Mouse (Mus musculus): ENCODE results near the gene Wdhd1. TPM values are rescaled to one million over a fixed set of nuclear protein-coding genes. Genes with fewer than 3 reads are reported as not detected.
"Not testable (repeated sequence)": the region's sequence is repeated elsewhere in the genome, so short reads cannot be mapped to it uniquely, and the experiment has no call there.

The Wdhd1 gene
- 36.9 and 54.8 TPM in 2 replicates for polyA plus RNA-seq (2016; fragmentation: Nextera tagmentation; extraction: Ambion mirVana)

DNA sequence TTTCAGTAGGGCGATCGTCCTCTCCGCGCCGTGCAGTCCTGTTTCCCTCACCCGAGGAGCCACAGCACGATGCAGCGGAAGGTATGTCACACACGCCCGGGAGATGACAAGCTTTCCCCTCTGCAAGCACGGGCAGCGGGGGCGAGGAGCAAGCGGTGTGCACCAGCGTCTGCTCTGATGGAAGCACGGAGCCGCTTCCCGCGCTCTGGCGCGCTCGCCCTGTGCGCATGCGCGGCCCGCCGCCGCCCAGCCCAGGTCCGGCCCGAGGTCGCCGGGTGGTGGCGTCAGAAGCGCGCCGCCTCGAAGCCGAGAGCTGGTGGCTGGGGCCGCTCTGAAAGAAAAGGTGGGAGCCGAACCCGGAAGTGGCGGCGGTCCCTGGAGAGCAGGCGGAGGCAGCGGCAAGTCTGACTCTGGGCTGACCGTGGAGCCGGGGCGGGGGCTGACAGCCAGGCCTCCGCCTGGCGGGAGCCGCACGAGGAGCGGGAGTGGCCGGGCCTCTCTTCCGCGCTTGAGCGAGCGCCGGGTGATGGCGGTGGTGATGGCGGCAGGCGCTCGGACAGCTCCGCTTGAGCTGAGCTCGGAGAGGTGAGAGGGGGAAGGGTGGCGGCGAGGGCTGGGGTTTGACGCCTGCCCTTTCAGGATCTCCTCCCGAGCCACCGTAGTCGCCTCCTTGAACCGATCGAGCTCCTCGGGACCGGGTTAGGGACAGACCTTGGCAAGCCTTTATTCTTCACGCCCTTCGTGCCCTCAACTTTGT lies at the start of gene Wdhd1, which contains the start of gene Socs4:
Wdhd1 (minus strand) TSS at position 221 of the 757 bp plus-strand sequence.
Socs4 (plus strand) TSS at position 295 of the 757 bp plus-strand sequence.
- WGBS = under 1% methylated on average over 77 of the region's 77 CpGs
- peak; percentile 96 for DNase-seq (ENCODE audit: low spot score)
- H3K4me1 ChIP-seq (replicated peaks) = peaks cover 22% of the 10 kb centered on the region
- no peaks in the 10 kb centered on the region for H3K27me3 ChIP-seq (ENCODE audit: insufficient read depth, poor library complexity, severe bottlenecking)
- H3K4me3 ChIP-seq = peak within 1 kb of the TSS; percentile 83
- H3K9me3 ChIP-seq = no peaks in the 10 kb centered on the region
- peaks cover 36% of the 10 kb centered on the region for H3K36me3 ChIP-seq
- peak within 1 kb of the TSS; percentile 97 for H3K27ac ChIP-seq

DNA sequence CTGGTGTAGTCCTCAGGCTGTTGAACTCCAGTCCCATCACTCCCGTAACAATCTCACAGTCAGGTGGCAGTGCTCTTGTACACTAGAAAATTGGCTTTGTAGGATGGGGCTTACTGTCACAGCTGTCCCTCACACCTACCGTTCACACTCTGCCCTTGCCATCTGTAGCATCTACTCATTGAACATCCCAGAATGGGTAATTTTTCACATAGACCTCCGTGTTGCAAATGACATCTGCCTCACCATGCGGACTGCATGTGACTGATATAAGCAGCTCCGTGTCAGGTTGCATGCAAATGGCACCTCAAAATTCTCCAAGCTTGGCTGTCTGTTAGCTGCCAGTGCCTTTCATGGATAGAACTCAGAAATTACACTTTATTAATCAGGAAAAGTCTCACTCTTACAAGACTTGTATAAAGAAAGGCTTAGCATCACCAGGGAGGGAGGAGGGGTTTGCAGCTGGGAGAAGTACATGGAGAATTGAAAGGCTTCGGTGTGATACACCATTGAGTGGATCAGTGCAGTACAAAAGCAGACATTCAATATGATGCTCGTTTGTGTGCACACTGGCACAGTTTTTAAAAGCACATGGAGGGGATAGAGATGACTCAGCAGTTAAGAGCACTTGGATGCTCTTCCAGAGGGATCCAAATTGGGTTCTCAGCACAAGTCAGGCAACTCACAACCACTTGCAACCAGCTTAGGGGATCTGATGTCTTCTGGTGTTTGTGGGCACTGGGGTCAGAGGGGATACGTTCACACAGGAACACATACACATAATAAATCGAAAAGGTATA lies 49.5 kb upstream of the Wdhd1 start:
- Histone ChIP-seq H3K27me3 (ENCODE audit: insufficient read depth, poor library complexity, severe bottlenecking) (no peaks in the 10 kb centered on the region), H3K9me3 (no peaks in the 10 kb centered on the region), H3K4me1 (replicated peaks) (0 out of 2 replicates have a peak, but pooled peaks cover 5% of the 10 kb centered on the region), H3K36me3 (peaks cover 35% of the 10 kb centered on the region), H3K4me3 (no peak overlapping the region), H3K27ac (no peak overlapping the region)
- no peak for DNase-seq (ENCODE audit: low spot score)
- 89% methylated on average over 9 of the region's 9 CpGs for WGBS

DNA sequence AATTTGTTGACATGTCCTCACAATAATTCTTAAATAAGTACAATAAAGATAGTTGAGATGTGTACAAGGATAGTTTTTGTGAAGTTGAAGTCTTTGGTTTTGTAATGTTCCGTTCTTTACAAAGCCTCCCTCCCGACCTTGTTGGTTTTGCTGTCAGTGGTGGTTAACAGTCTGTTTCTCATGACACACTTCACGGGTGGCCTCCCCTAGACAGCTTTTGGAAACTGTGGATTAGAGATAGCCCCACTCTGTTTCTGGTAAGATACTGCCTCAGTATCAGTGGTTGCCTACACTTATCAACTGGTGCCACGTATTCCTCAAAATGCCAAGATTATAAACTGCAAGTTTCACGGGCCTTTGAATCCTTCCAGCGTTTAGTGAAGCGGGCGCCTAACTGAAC lies 44.9 kb upstream of the Wdhd1 start:
- H3K27ac ChIP-seq; DNase-seq (ENCODE audit: low spot score); H3K9me3 ChIP-seq; H3K27me3 ChIP-seq (ENCODE audit: insufficient read depth, poor library complexity, severe bottlenecking); H3K4me1 ChIP-seq (replicated peaks); H3K4me3 ChIP-seq: not testable (repeated sequence)
- peaks cover 73% of the 10 kb centered on the region for H3K36me3 ChIP-seq
- WGBS = 97% methylated on average over 8 of the region's 8 CpGs

DNA sequence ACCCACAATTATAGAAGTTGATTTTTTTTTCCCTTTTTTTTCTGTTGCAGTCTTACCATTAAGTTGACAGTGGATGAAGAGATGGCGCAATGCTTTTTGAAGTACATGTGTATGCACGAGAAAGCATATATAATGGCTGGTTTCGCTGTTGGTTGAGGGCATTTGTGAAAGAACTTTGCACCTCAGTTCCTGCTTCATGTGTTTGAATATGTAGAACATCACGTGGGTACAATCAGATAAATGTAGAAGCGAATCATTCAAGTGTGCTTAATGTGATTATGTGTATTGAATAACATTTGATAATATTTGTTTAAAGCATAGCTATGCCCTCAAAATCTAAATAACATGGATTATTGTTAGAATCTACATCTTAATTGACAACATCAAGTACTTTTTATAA lies 42.7 kb upstream of the Wdhd1 start:
- DNase-seq (ENCODE audit: low spot score) = no peak
- Histone ChIP-seq H3K27me3 (ENCODE audit: insufficient read depth, poor library complexity, severe bottlenecking) (no peaks in the 10 kb centered on the region), H3K4me1 (replicated peaks) (no peaks in the 10 kb centered on the region), H3K9me3 (no peaks in the 10 kb centered on the region), H3K4me3 (no peak overlapping the region), H3K27ac (no peak overlapping the region), H3K36me3 (peaks cover 80% of the 10 kb centered on the region)
- WGBS = 96% methylated on average over 5 of the region's 5 CpGs

DNA sequence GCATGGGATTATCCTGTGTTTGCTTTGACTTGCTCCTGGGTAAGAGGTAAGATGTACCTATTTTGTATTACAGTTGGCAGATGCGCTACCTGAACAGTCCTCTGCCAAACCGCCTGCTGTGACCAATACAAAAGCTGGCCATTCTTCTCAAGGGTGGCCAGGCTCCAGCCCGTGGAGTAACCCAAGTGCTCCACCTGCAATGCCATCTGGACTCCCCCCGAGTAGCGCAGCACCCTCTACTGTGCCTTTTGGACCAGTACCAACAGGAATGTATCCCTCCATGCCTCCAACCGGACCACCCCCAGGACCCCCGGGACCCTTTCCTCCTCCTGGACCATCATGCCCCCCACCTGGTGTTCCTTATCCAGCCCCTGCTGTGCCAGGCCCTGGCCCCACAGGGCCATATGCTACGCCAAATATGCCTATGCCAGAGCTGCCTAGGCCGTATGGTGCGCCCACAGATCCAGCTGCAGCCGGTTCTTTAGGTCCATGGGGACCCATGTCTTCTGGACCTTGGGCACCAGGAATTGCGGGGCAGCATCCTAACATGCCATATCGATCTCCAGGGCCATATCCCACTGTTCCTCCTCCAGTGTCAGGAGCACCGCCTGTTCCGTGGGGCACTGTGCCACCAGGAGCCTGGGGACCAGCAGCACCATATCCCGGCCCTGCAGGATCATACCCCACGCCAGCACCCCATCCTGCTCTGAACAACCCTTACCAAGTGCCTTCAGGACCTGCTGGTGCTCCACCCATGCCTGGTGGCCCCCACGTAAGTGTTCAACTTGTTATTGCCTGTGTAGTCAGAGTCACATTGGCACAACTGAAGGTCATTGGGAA lies 33.9 kb upstream of the Wdhd1 start:
- Histone ChIP-seq H3K9me3 (no peaks in the 10 kb centered on the region), H3K27me3 (ENCODE audit: insufficient read depth, poor library complexity, severe bottlenecking) (no peaks in the 10 kb centered on the region), H3K27ac (no peak overlapping the region), H3K4me1 (replicated peaks) (no peaks in the 10 kb centered on the region), H3K36me3 (peaks cover 87% of the 10 kb centered on the region), H3K4me3 (no peak overlapping the region)
- no peak for DNase-seq (ENCODE audit: low spot score)
- WGBS = 95% methylated on average over 18 of the region's 18 CpGs

DNA sequence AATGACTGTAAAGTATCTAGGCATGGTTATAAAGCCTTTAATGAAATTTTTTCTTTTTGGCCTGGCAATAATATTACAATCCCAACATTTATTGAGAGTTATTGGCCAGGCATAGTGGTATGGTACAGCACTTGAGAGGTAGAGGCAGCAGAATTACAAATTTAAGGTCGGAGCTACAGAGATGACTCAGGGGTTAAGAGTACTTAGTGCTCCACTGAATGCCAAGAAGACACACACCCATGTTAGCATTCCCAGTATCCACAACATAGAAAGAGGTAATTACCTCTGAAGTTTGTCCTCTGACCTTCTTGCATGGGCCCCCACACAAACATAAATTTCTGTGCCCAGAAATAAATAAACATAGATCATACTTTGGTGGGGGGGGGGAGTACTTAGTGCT lies 32.4 kb upstream of the Wdhd1 start:
- H3K27me3 ChIP-seq (ENCODE audit: insufficient read depth, poor library complexity, severe bottlenecking) = no peaks in the 10 kb centered on the region
- H3K4me3 ChIP-seq = no peak overlapping the region
- peaks cover 86% of the 10 kb centered on the region for H3K36me3 ChIP-seq
- no peaks in the 10 kb centered on the region for H3K9me3 ChIP-seq
- H3K4me1 ChIP-seq (replicated peaks) = no peaks in the 10 kb centered on the region
- DNase-seq (ENCODE audit: low spot score) = no peak
- no peak overlapping the region for H3K27ac ChIP-seq
- WGBS = 100% methylated on average over 1 of the region's 1 CpGs

DNA sequence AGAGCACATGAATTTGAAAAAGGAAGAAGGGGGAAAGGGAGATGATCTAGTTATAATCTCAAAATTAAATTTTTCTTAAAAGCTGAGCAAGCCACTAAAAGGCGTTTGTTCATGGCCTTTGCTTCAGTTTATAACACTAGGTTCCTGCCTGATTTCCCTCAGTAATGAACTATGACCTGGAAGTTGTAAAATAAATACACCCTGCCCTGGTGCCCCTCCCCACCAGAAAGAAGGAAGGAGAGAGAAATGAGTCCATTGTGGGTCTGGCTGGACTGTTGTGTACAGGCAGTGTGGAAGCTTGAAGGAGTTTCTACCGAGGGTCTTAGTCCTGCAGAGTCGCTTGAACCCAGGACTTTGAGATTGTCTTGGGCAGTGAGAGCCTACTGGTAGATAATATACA lies 31.0 kb upstream of the Wdhd1 start:
- no peak for DNase-seq (ENCODE audit: low spot score)
- Histone ChIP-seq H3K27ac (no peak overlapping the region), H3K9me3 (no peaks in the 10 kb centered on the region), H3K36me3 (peaks cover 82% of the 10 kb centered on the region), H3K27me3 (ENCODE audit: insufficient read depth, poor library complexity, severe bottlenecking) (no peaks in the 10 kb centered on the region), H3K4me1 (replicated peaks) (no peaks in the 10 kb centered on the region), H3K4me3 (no peak overlapping the region)
- 89% methylated on average over 3 of the region's 3 CpGs for WGBS

DNA sequence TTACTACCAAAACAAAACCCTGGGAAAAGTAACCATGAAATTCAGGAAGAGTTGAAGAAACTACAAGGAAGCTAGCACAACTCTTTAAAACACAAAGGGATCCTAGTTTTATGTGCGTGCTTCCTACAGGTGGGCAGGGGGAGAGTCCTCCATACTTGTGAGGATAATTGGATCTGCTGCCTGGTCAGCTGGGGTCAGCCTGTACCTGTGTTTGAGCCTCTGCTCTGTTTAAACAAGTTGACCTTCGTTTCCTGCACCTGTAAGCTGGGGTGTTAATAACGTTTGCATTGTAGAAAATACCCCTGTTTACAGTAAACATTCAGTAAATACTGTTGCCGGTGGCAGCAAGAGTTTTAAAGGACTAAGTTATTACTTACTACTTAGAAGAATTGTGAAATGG lies 29.3 kb upstream of the Wdhd1 start:
- no peak for DNase-seq (ENCODE audit: low spot score)
- Histone ChIP-seq H3K4me3 (no peak overlapping the region), H3K36me3 (peaks cover 81% of the 10 kb centered on the region), H3K27ac (no peak overlapping the region), H3K27me3 (ENCODE audit: insufficient read depth, poor library complexity, severe bottlenecking) (no peaks in the 10 kb centered on the region), H3K9me3 (no peaks in the 10 kb centered on the region), H3K4me1 (replicated peaks) (no peaks in the 10 kb centered on the region)
- 91% methylated on average over 4 of the region's 4 CpGs for WGBS

DNA sequence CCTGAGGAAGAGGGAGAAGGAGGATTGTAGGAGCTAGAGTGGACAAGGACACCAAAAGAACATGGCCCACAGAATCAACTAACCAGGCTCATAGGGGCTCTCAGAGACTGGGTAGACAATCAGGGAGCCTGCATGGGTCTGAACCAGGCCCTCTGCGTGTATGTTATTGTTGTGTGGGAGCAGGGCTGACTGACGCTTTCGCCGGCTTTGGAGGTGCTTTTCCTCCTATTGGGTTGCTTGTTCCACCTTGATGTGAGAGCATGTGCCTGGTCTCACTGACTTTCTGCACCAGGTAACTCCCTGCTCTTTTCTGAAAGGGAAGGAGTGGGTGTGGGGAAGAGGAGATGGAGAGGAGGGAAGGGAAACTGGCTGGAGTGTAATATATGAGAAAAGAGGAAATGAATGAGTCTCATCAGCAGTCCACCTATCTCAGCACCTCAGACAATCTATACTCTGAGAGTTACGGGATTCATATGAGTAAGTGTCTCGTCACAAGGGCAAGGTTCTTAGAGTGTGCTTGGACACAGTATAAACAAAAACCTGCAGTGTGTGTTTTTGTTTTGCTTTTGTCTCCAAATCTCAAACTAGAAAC lies 28.3 kb upstream of the Wdhd1 start:
- H3K36me3 ChIP-seq = peaks cover 79% of the 10 kb centered on the region
- peaks cover 5% of the 10 kb centered on the region for H3K4me1 ChIP-seq (replicated peaks)
- no peak for DNase-seq (ENCODE audit: low spot score)
- no peak overlapping the region for H3K27ac ChIP-seq
- 94% methylated on average over 6 of the region's 6 CpGs for WGBS
- H3K27me3 ChIP-seq (ENCODE audit: insufficient read depth, poor library complexity, severe bottlenecking) = no peaks in the 10 kb centered on the region
- no peaks in the 10 kb centered on the region for H3K9me3 ChIP-seq
- H3K4me3 ChIP-seq = no peak overlapping the region

DNA sequence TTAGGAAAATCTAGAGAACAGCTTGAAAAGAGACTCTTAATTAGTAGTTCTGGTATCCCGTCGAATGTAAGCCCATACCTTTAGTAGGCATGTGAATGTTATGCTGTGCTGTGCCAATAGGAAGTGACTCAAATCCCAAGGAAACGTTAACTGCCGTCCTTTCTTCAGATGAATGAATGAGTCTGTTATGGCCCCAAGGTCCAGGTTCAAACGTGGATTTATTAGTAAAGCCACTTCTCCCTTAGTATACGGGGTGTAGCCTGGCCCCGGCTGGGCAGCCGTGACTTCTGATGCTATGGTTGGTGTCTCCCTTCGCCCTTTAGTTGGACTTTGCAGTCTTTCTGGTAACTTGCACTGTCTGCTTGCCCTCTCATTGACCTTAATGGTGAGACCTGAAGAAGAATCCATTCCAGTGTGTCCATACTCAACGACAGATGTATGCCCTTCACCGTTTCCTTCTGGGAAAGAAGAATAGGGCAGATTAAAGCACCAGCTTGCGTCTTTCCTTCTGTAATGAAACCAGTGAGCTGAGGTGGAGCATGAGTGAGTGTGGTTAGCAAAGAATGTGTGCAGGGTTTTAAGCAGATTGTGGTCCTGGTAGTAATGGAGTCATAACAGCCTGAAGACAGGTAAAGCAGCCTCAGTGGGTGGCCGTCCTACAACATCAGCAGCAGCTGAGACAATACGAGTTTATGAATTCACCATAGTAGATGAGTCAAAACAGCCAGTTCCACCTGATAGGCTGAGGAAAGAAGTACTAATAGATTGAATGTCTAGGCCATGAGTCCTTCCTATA lies 26.4 kb upstream of the Wdhd1 start:
- H3K4me1 ChIP-seq (replicated peaks) = peaks cover 13% of the 10 kb centered on the region
- WGBS = 90% methylated on average over 14 of the region's 14 CpGs
- DNase-seq (ENCODE audit: low spot score) = no peak
- no peaks in the 10 kb centered on the region for H3K9me3 ChIP-seq
- no peak overlapping the region for H3K4me3 ChIP-seq
- H3K36me3 ChIP-seq = peaks cover 67% of the 10 kb centered on the region
- H3K27ac ChIP-seq = no peak overlapping the region
- no peaks in the 10 kb centered on the region for H3K27me3 ChIP-seq (ENCODE audit: insufficient read depth, poor library complexity, severe bottlenecking)

DNA sequence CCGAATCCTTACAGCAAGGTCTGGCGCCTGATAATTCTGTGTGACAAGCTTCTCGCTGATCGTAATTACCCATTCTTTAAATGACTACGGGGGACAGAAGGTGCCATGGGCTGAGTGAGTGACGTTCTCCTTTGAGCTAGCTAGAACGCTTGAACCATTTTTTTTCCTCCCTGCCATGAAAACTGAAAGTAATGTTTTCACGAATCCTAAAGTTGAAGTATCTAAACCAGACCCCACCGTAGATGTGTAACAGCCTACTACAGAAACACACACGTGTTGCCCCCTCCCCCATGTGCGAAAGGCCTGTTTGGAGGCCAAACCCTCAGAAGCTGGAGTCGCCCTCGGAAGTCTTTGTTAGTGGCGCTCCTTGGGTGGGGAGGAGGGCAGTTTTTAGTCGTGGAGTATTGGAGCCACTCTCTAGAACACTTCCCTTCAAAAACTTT lies 22.2 kb upstream of the Wdhd1 start:
- peak; percentile 58 for DNase-seq (ENCODE audit: low spot score)
- Histone ChIP-seq H3K9me3 (no peaks in the 10 kb centered on the region), H3K27ac (peak overlapping the region; percentile 100), H3K27me3 (ENCODE audit: insufficient read depth, poor library complexity, severe bottlenecking) (no peaks in the 10 kb centered on the region), H3K4me1 (replicated peaks) (peaks cover 23% of the 10 kb centered on the region), H3K36me3 (peaks cover 35% of the 10 kb centered on the region), H3K4me3 (peak overlapping the region; percentile 99)
- under 1% methylated on average over 15 of the region's 15 CpGs for WGBS

DNA sequence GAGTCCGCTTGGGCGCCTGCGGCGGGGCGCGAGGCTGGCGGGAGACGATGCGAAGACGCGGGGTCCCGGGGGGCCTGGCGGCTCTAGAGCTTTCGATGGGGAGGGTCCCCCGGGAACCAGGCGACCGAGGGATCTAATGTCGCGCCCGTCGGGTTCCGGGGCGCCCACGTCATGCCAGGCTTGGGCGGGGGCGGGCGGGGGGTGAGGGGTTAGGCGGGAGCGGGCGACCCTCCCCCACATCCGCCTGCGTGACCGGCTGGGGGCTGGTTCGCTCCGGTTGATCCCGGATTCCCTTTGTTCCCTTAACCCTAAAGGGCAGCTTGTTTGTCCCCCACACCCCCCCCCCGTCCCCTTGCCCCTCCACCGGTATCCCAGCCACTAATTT lies 21.7 kb upstream of the Wdhd1 start:
- peaks cover 23% of the 10 kb centered on the region for H3K4me1 ChIP-seq (replicated peaks)
- peaks cover 33% of the 10 kb centered on the region for H3K36me3 ChIP-seq
- H3K27ac ChIP-seq = peak overlapping the region; percentile 100
- H3K27me3 ChIP-seq (ENCODE audit: insufficient read depth, poor library complexity, severe bottlenecking) = no peaks in the 10 kb centered on the region
- peak overlapping the region; percentile 99 for H3K4me3 ChIP-seq
- under 1% methylated on average over 37 of the region's 38 CpGs for WGBS
- peak; percentile 82 for DNase-seq (ENCODE audit: low spot score)
- no peaks in the 10 kb centered on the region for H3K9me3 ChIP-seq

Data from hindbrain, embryonic 10.5 days (tissue).